Mouse (Mus musculus): Measurements from ENCODE around the gene Icam1. TPM values are rescaled to one million over a fixed set of nuclear protein-coding genes. Genes with fewer than 3 reads are reported as not detected.
"Not testable (repeated sequence)": the region's sequence is repeated elsewhere in the genome, so short reads cannot be mapped to it uniquely, and the experiment has no call there.

The Icam1 gene
- total RNA-seq, 2 experiments from 2014 or later = 2.0 to 2.6 TPM

GRCm38 (mm10) chr9:21043563-21043962, 27.8 kb downstream of the Icam1 start:
- DNase-seq (ENCODE audit: low spot score in 2 of 2) = no peak

GRCm38 (mm10) chr9:21044785-21045184, 29.0 kb downstream of the Icam1 start:
- not testable (repeated sequence) for DNase-seq (ENCODE audit: low spot score in 2 of 2)

GRCm38 (mm10) chr9:21045235-21045634, 29.4 kb downstream of the Icam1 start:
- DNase-seq (ENCODE audit: low spot score in 2 of 2) = no peak

GRCm38 (mm10) chr9:21051578-21051977, 35.8 kb downstream of the Icam1 start:
- no peak for DNase-seq (ENCODE audit: low spot score in 2 of 2)

GRCm38 (mm10) chr9:21062928-21063327, 47.1 kb downstream of the Icam1 start:
- DNase-seq (ENCODE audit: low spot score in 2 of 2) = peak; percentile 66 to 77

GRCm38 (mm10) chr9:21067006-21067684, 51.4 kb downstream of the Icam1 start, which contains the start of gene Zglp1:
TSS of gene Zglp1 (minus strand) at chr9:21067093.
- DNase-seq (ENCODE audit: low spot score in 2 of 2) = no peak

- no peak for DNase-seq (ENCODE audit: low spot score in 2 of 2)
Measured at GRCm38 (mm10) chr9:21072641-21073040, 56.9 kb downstream of the Icam1 start.

GRCm38 (mm10) chr9:21073044-21073840, 57.5 kb downstream of the Icam1 start, which contains the start of the genes Gm49373 and Fdx1l:
TSS of gene Gm49373 (minus strand) at chr9:21073096.
TSS of gene Fdx1l (minus strand) at chr9:21073614.
- peak; percentile 84 to 96 for DNase-seq (ENCODE audit: low spot score in 2 of 2)

GRCm38 (mm10) chr9:21074173-21074572, 58.4 kb downstream of the Icam1 start:
- no peak for DNase-seq (ENCODE audit: low spot score in 2 of 2)

GRCm38 (mm10) chr9:21075625-21076024, 59.8 kb downstream of the Icam1 start:
- DNase-seq (ENCODE audit: low spot score in 2 of 2) = no peak

Small RNA genes within 50 kb of the gene (microRNA-seq; reads per million reads assigned to microRNA genes)
- gene Mir1900 (0 to 0.20 reads per million in 2 experiments), gene Mir7082 (0.39 to 0.49 reads per million in 2 experiments)

Other genes starting within 250 kb of the Icam1 start
- gene Col5a3, start 200.9 kb upstream of the Icam1 start, total RNA-seq (2021) = 1 to 10 TPM; 1.7 to 2.0 TPM
- gene Rdh8, start 197.5 kb upstream of the Icam1 start, total RNA-seq (2021) = not detected
- gene A230050P20Rik, start 147.3 kb upstream of the Icam1 start, total RNA-seq (2021) = 10 to 100 TPM; 66.8 to 70.4 TPM
- gene Angptl6, start 136.3 kb upstream of the Icam1 start, total RNA-seq (2021) = 10 to 100 TPM in 1 of 2 experiments, 1 to 10 TPM in 1; 9.9 to 10.6 TPM
- 10 to 100 TPM; 24.1 to 25.3 TPM for gene Ppan, start 127.8 kb upstream of the Icam1 start, total RNA-seq (2021)
- 100 to 1,000 TPM; 124 to 132 TPM for gene Eif3g, start 117.4 kb upstream of the Icam1 start, total RNA-seq (2021)
- gene Dnmt1, start 56.1 kb upstream of the Icam1 start, total RNA-seq (2021) = 10 to 100 TPM; 32.1 to 34.7 TPM
- gene S1pr2, start 39.2 kb upstream of the Icam1 start, total RNA-seq (2021) = 1 to 10 TPM; 1.6 to 2.1 TPM
- 10 to 100 TPM; 61.0 to 61.9 TPM for gene Mrpl4, start 13.2 kb upstream of the Icam1 start, total RNA-seq (2021)
- gene Icam4, start 13.4 kb downstream of the Icam1 start, total RNA-seq (2021) = 1 to 10 TPM in 1 of 2 experiments, under 1 TPM in 1; 0.97 to 1.2 TPM
- gene Icam5, start 16.1 kb downstream of the Icam1 start, total RNA-seq (2021) = 100 to 1,000 TPM; 379 to 387 TPM
- not detected for gene Zglp1, start 51.1 kb downstream of the Icam1 start, total RNA-seq (2021)
- gene Gm49373, start 57.1 kb downstream of the Icam1 start, total RNA-seq (2021) = 1 to 10 TPM; 1.6 to 2.9 TPM
- gene Fdx1l, start 57.6 kb downstream of the Icam1 start, total RNA-seq (2021) = 10 to 100 TPM; 54.0 to 65.5 TPM
- 1 to 10 TPM; 2.2 to 2.7 TPM for gene Gm38431, start 76.0 kb downstream of the Icam1 start, total RNA-seq (2021)
- gene Raver1, start 76.0 kb downstream of the Icam1 start, total RNA-seq (2021) = 10 to 100 TPM; 32.9 TPM
- gene Tyk2, start 115.3 kb downstream of the Icam1 start, total RNA-seq (2021) = 10 to 100 TPM; 13.5 to 15.3 TPM
- 100 to 1,000 TPM; 163 TPM for gene Cdc37, start 134.0 kb downstream of the Icam1 start, total RNA-seq (2021)
- gene Pde4a, start 149.7 kb downstream of the Icam1 start, total RNA-seq (2021) = 10 to 100 TPM; 83.4 to 86.6 TPM
- 10 to 100 TPM; 58.3 to 61.5 TPM for gene Keap1, start 223.4 kb downstream of the Icam1 start, total RNA-seq (2021)
- gene S1pr5, start 232.5 kb downstream of the Icam1 start, total RNA-seq (2021) = 10 to 100 TPM; 13.5 to 14.5 TPM
- gene Atg4d, start 249.3 kb downstream of the Icam1 start, total RNA-seq (2021) = 10 to 100 TPM; 43.6 to 50.9 TPM